Mouse (Mus musculus) urinary bladder, postnatal 10 days (tissue): Measurements from ENCODE around the gene Mydgf.
A peak's percentile ranks its signal among the peaks of the same experiment; 100 is the strongest.

ENCODE experiments used
- DNase-seq: peaks from one replicate; pipeline ENCODE4 v3.0.0; 2022; ENCODE audit warnings: low spot score

Gene Mydgf

GRCm38 (mm10) chr17:56183658-56184103, at the start of gene Mydgf:
Gene Mydgf, minus strand, starts transcription at chr17:56183920.
- peak; percentile 82 for DNase-seq

- no peak for DNase-seq
Measured at GRCm38 (mm10) chr17:56233389-56233788, 49.7 kb upstream of the Mydgf start.

- DNase-seq: no peak
Measured at GRCm38 (mm10) chr17:56229943-56230342, 46.2 kb upstream of the Mydgf start.

- DNase-seq: no peak
Measured at GRCm38 (mm10) chr17:56226566-56226965, 42.8 kb upstream of the Mydgf start.

DNA sequence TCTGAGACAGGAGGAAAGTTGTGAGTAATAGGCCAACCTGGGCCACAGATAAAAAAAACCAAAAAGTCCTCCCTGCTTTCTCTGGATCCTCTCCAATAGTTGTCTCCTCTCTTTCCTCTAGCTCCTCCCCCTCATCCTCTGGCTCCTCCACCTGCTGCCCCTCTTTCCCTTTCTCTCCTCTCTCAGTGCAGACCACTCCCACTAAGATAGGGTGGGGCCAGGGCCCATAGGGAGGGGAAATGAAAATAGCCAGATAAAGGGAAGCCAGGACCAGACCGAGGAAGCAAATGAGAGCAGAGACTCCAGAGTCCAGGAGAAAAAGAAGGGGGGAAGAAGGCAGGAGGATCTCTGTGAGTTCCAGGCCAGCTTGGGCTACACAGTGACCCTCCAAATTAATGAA, 41.2 kb upstream of the Mydgf start:
- DNase-seq: no peak

DNA sequence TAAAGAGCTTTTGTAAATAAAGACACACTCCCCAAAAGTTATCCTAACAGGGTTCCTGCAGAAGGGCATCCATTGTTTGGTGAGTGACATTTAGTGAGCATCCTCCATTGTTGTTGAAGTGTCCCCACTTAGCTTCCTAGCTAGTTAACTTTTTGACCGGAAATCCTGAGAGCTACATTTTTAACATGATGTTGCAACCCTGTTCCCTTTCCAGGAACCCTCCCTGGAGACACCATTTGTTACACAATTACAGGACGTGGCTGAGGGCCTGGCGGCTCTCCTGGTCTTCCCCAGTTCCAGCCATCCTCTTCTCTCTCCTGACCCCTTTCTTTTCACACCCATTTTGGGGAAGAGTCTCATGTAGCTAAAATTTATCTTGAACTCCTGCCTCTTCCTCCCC, 36.1 kb upstream of the Mydgf start:
- DNase-seq: no peak

GRCm38 (mm10) chr17:56219251-56219650, 35.5 kb upstream of the Mydgf start:
- no peak for DNase-seq

DNA sequence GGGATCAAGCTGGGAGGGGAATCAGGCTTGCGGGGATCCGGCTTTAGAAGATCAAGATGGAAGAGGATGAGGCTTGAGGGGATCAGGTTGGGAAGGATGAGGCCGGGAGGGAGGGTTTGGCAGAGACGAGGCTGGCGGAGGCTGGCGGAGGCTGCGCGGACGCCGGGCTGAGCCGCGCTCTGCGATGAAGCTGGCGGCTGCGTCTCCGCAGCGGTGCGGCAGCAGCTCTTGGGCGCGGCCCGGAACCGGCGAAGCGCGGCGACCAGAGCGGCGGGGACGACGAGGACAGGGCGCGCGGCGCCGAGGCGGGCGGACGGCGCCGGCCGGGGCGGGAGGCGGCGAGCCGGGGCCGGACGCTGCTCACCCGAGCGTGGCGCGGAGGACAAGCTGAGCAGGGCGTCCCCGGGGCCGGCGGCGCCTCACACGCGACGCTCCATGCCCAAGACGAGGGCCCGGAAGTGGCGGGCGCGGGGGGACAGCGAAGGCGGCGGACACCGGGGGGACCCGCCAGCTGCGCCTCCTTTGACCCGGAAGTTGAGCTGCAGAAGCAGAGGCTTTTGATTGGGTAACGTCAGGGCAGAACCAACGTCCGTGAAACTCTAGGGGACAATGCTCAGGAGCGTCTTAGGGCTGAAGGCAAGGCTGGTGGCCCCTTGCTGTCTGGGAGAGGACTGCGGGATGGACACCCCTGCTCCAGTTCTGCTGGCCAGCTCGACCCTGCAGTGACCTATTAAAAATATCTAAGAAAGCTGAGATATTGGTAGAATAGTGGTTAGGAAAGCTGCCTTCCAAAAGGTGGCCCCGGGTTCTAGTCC, 34.9 kb upstream of the Mydgf start, which contains the start of gene Dpp9:
Gene Dpp9, minus strand, starts transcription at position 529 of the 815 bp plus-strand sequence.
- DNase-seq: peak; percentile 47

- no peak for DNase-seq
Measured at GRCm38 (mm10) chr17:56217670-56218069, 34.0 kb upstream of the Mydgf start.

GRCm38 (mm10) chr17:56214229-56214628, 30.5 kb upstream of the Mydgf start:
- no peak for DNase-seq

DNA sequence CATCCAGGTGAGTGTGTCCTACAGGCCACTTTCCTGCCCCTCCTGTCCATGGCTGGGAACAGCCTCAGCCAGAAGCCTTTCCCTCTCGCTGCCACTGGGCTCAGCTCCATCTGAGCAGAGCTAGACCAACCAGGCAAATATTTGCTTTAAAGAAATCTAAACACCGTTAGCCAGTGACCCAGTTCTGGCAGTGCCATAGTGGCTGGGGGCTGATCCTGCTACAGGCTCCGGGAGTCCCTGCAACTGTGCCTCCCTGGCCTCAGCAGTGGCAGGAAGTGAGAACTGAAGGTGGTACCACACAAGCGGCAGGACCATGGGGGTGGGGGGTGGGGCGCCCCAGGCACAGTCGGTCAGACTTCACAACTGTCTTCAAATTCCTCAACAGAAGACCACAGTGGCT, 29.0 kb upstream of the Mydgf start:
- DNase-seq: no peak

GRCm38 (mm10) chr17:56211090-56211489, 27.4 kb upstream of the Mydgf start:
- no peak for DNase-seq

DNA sequence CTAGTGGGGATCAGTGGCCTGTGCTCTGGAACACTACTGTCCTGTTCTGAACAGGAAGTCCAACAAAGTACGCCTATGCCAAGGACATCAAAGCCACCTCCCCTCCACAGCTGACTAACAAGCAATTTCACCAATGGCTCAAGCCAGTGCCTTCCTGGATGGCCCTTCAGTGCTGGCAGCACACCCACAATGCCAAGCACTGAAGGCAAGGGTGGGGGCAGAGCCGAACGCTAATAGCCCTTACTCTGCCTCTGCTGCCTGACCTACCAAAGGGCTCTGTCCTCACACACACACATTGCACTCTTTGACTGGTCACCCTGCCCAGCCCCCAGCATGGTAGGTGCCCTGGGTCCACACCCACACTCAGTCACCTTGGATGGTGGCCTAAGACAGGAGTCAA, 25.1 kb upstream of the Mydgf start:
- no peak for DNase-seq

GRCm38 (mm10) chr17:56207963-56208530, 24.3 kb upstream of the Mydgf start:
- no peak for DNase-seq

DNA sequence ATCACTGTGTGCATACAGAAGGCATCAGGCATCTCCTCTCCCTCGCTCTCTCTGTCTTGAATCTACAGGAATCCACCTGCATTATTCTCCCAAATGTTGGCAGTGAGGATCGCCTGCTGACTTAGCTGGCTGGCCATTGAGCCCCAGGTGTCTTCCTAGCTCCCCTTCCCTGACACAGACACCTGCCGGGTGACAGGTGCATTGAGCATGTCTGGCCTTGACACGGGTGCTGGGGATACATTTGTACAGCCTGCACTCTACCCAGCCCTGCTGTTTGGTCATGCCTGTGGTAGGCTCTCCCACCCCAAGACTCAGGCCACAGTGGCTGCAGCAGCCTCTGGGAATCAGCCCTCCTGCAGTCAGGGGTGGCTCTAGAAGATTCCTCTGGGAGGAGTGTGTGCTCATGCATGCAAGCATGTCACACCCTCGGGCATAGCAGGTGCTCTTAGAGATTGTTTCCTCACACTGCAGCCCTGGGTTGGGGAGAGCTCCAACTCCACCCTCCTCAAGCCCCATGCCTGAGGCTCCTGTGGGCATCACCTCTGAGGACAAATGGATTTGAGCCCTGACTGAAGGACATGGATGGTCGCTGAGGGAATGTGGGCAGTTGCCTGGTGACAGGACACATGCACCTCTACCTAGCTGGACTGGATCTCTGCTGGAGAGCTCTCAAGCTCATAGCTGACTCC, 23.4 kb upstream of the Mydgf start:
- DNase-seq: no peak

DNA sequence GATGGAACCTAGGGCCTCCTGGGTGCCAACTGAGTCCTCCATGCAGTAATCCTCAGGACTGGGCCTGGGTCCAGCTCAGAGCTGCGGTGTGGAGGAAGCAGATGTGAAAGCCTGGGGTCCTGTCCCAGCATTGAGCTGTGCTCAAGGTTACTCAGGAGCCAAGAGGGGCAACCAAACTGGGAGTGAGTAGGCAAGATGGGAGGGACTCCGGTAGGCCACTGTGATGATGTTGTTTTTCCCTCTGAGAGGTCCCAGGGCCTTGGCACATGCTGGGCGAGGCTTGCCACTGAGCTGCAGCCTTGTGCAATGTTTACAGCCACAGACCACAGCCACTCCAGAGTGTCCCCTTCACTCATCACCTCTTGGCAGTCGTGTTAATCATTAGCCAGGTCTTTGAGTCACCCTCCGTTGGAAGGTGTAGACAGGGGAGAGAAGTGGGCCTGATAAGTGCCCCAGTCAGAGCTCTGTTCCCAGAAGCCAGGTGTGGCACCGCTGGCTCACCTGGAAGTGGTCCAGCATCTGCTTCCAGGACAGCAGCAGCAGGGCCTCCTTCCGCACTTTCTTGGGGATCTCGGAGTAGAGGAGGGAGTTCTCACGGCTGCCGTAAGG, 22.7 kb upstream of the Mydgf start:
- DNase-seq: no peak

DNA sequence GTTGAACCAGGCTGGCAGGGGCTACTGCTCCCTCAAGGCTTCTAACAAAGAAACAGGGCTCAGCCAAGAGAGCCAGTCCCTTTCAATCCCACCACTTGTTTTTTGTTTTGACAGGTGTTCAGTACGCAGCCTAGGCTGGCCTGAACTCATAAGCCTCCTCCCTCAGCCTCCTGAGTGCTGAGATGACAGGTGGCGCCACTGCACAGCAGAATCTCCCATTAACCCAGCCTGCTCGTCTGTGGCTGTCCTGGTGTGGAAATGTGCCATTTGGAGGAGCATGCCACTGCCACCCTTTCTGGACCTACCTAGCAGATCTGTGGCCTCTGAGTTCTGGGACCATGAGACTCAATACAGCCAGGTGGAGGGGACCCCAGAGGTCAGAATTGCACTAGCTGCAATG, 20.0 kb upstream of the Mydgf start:
- no peak for DNase-seq

GRCm38 (mm10) chr17:56202476-56202875, 18.8 kb upstream of the Mydgf start:
- no peak for DNase-seq

DNA sequence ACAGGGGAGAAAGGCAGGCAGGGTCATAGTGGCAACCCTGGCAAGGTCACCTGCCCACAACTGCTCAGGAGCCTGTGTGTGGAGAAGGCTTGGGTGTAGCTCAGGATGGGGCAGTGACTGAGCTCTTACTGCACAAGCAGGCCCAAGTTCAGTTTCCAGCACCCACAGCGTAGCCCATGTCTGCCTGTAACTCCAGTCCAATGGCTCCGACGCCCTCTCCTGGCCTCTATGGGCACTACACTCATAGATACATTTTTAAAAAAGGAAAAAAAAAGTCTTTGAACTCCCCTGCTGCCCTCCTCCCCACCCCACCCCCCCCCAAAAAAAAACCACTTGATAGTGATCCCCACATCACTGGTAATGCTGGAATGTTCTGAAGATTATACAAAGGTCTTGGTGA, 17.9 kb upstream of the Mydgf start:
- no peak for DNase-seq

DNA sequence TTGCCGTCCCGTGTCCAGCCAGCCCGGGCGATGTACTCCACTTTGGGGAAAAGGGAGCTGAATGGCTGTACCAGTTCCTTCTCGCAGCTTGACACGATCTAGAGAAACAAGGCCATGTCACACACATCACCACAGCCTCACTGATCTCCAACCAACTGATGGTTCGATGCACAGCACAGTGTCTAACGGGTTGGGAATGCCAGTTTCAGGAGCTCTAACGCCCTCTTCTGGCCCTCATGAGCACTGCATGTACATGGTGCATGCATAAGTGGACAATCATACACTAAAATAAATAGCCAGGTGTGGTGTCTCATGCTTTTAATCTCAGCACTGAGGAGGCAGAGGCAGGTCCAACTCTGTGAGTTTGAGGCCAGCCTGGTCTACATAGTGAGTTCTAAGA, 16.9 kb upstream of the Mydgf start:
- DNase-seq: no peak

DNA sequence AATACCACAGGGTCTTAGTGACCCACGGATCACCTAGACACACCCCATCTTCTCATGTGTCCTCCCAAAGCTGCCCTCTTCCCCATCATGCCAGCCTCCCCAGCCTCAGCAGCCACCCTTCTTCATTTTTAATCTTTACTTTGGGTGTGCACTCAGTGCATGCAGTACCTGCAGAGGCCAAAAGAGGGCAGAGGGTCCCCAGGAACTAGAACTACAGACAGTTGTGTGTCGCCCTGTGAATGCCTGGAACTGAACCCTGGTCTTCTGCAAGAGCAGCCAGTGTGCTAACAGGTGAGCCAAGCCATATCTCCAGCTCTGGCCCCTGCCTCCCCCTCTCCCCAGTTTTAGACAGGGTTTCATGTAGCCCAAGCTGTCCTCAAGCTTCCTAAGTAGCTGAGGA, 13.1 kb upstream of the Mydgf start:
- no peak for DNase-seq

GRCm38 (mm10) chr17:56194765-56195164, 11.0 kb upstream of the Mydgf start:
- DNase-seq: no peak

DNA sequence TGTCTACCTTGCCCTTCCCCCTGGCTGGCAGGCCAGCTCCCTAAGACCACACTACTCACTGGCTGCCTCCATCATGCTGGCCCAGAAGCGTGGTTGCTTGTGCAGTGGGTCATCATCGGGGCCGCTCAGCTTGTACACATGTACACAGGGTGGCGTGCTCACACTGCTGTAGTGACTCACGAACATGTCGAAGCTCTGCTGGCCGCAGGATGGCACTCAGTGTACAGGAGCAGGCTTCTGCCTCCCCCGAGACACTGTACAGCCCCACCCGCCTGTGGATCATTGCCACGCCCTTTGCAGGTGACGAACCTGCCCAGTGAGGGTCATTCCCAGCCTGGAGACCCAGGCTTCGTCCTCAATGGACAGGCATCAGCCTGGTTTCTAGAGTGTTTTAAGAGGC, 10.6 kb upstream of the Mydgf start:
- DNase-seq: no peak
